Mouse (Mus musculus) E14TG2a.4 (cell line): Measurements from ENCODE around the gene Ptgs2.

Experiments used
- CTCF ChIP-seq: conservative IDR thresholded peaks from 2 replicates; pipeline ENCODE4 v1.5.1; 2014; ENCODE audit warnings: low read length
- NANOG ChIP-seq: IDR thresholded peaks from 2 replicates; pipeline ENCODE4 v1.6.1; 2014; ENCODE audit warnings: borderline replicate concordance, low read length, mixed read lengths
- POU5F1 ChIP-seq: IDR thresholded peaks from 2 replicates; pipeline ENCODE4 v1.6.1; 2014; ENCODE audit warnings: low read length, borderline replicate concordance

- TF ChIP-seq CTCF (no peak), NANOG (no peak), POU5F1 (no peak)
These were observed 6.9 kb downstream of the Ptgs2 start for GRCm38 (mm10) chr1:150106736-150107135.
